Mouse (Mus musculus) midbrain, postnatal 0 days (tissue): ENCODE results near the gene Shprh. TPM values are rescaled to one million over a fixed set of nuclear protein-coding genes. Genes with fewer than 3 reads are reported as not detected.
"Not testable (repeated sequence)": the region's sequence is repeated elsewhere in the genome, so short reads cannot be mapped to it uniquely, and the experiment has no call there.

Source experiments
- ATAC-seq: fragments of 200-750 bp; cut with Nextera tagmentation; 2 replicates; pipeline ENCODE4 v1.8.0; 2017; ENCODE audit warnings: moderate number of reproducible peaks, mild to moderate bottlenecking, moderate TSS enrichment, moderate library complexity; ENCODE audit not compliant: low FRiP score
- DNase-seq: peaks from one replicate; pipeline ENCODE4 v3.0.0-alpha.2; 2015; ENCODE audit warnings: low spot score
- H3K27ac ChIP-seq: fragments of 300-500 bp; sonication (generic); 2 replicates; pipeline ENCODE4 v1.5.1; 2014; ENCODE audit warnings: low read depth, mild to moderate bottlenecking, low read length, mixed read lengths
- H3K27me3 ChIP-seq: fragments of 300-500 bp; sonication (generic); 2 replicates; pipeline ENCODE4 v1.6.1; 2014; ENCODE audit warnings: low read length, control low read depth, mixed read lengths; ENCODE audit not compliant: insufficient read depth
- H3K36me3 ChIP-seq: fragments of 300-500 bp; sonication (generic); 2 replicates; pipeline ENCODE4 v1.6.1; 2014; ENCODE audit warnings: low read length, control low read depth, mixed read lengths; ENCODE audit not compliant: insufficient read depth
- H3K4me1 ChIP-seq: fragments of 300-500 bp; sonication (generic); 2 replicates; pipeline ENCODE4 v1.6.1; 2014; ENCODE audit warnings: mild to moderate bottlenecking, control low read depth, antibody characterized with exemption, low read length, mixed read lengths; ENCODE audit not compliant: insufficient read depth
- H3K4me2 ChIP-seq: fragments of 300-500 bp; sonication (generic); 2 replicates; pipeline ENCODE4 v1.6.1; 2014; ENCODE audit warnings: low read depth, mild to moderate bottlenecking, low read length, mixed read lengths; ENCODE audit not compliant: poor library complexity, severe bottlenecking
- H3K4me3 ChIP-seq: fragments of 300-500 bp; sonication (generic); 2 replicates; pipeline ENCODE4 v1.5.1; 2014; ENCODE audit warnings: low read depth, mild to moderate bottlenecking, low read length, moderate library complexity
- H3K9ac ChIP-seq: fragments of 300-500 bp; sonication (generic); replicated peaks from 2 replicates; pipeline ENCODE4 v1.6.1; 2014; ENCODE audit warnings: mild to moderate bottlenecking, low read length, moderate library complexity, mixed read lengths; ENCODE audit not compliant: poor library complexity, severe bottlenecking
- H3K9me3 ChIP-seq: fragments of 300-500 bp; sonication (generic); 2 replicates; pipeline ENCODE4 v1.6.1; 2016; ENCODE audit warnings: low read length, control low read depth
- CTCF ChIP-seq: IDR thresholded peaks from 2 replicates; pipeline ENCODE4 v1.5.1; 2016; ENCODE audit warnings: antibody characterized with exemption, mild to moderate bottlenecking
- WGBS: fragments of 180-500 bp; shearing (Covaris S2); extraction: QIAGEN DNeasy Blood & Tissue Kit; methylation state at CpG from one replicate; pipeline ENCODE4 v1.1.7; 2014; 5-methylcytosine and 5-hydroxymethylcytosine counted together
- polyA plus RNA-seq: library from polyadenylated mRNA; unstranded; fragments of >200 nt; fragmentation: Nextera tagmentation; extraction: Ambion mirVana; gene quantifications from 2 replicates; pipeline ENCODE4 v1.2.1, GENCODE M21; 2015
- total RNA-seq: library from RNA; depleted of rRNA; stranded (reverse); fragments of >200 nt; gene quantifications from 2 replicates; pipeline ENCODE4 v1.2.3, GENCODE M21; 2014

Shprh gene
- total and polyA plus RNA-seq, 2 experiments from 2014 or later = 14.4 to 29.0 TPM

DNA sequence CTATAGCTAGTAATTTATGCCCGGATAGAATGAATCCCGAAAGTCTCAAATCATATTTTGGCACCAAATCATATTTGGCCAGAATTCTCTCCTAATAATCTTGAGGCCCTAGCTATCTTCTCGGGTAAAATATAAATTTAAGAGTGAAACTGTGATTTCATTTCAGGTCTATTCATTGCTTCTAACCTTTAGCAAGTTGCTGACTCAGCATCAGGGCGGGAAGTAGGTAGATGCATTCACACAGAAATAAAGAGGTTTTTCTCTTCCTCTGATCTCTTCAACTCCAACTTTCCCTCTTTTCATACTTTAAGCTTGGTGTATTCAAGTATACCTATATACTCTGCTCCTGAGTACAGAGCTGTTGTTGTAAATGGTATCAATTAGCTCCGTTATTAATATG lies 30.9 kb downstream of the Shprh start:
- 92% methylated on average over 5 of the region's 5 CpGs for WGBS
- no peaks in the 10 kb centered on the region for H3K9me3 ChIP-seq
- peaks cover 26% of the 10 kb centered on the region for H3K36me3 ChIP-seq
- no peak for TF ChIP-seq CTCF
- H3K4me3 ChIP-seq = no peak overlapping the region
- H3K27ac ChIP-seq = no peak overlapping the region
- H3K9ac ChIP-seq = no peak overlapping the region
- no peak overlapping the region for H3K4me2 ChIP-seq
- no peak for ATAC-seq
- no peak for DNase-seq
- H3K27me3 ChIP-seq = no peaks in the 10 kb centered on the region
- no peaks in the 10 kb centered on the region for H3K4me1 ChIP-seq

DNA sequence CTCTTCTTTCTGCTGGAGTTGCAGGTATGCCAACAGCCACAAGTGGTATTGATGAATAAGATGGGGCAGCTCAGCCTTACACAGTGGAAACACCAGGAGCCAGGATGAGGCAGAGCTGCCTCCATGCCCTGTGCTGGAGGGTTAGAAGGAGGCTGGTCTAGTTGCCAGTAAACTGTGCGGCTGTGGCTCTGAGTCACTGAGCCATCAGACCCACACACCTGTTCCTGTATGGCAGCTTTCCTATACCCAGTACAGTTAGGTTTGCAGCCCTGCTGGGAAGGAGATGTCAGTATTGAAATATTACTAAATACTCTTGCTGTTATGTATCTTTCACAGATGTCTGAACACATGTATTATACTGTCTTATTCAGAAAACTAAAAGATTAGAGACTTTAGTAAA lies 48.1 kb downstream of the Shprh start:
- no peaks in the 10 kb centered on the region for H3K27me3 ChIP-seq
- ATAC-seq (no peak), DNase-seq (no peak)
- H3K9me3 ChIP-seq = no peaks in the 10 kb centered on the region
- no peak overlapping the region for H3K4me2 ChIP-seq
- no peak overlapping the region for H3K27ac ChIP-seq
- H3K4me3 ChIP-seq = no peak overlapping the region
- H3K4me1 ChIP-seq = no peaks in the 10 kb centered on the region
- H3K9ac ChIP-seq = no peak overlapping the region
- peaks cover 30% of the 10 kb centered on the region for H3K36me3 ChIP-seq
- no peak for TF ChIP-seq CTCF
- WGBS = 94% methylated on average over 1 of the region's 1 CpGs

DNA sequence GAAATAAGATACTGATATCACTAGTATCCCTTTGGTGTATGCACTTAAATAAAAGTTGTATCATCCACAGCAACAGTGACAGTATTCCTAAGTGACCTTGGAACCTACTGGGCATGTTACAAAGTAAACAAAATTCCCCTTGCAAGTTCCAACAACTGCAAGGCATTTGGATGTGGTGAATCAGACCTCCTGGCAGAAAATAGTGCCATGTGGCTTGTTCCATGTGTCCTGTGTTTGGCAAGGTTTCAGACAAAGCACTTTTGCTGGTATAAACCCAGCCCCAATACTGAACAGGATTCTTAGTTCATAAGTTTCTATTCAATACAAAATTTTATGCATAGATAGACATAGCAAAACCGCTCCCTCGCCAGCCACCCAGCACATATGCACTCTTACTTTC lies 49.1 kb downstream of the Shprh start:
- no peak for DNase-seq
- no peak overlapping the region for H3K27ac ChIP-seq

GRCm38 (mm10) chr10:11199980-11200379 lies 50.8 kb downstream of the Shprh start:
- no peaks in the 10 kb centered on the region for H3K27me3 ChIP-seq
- H3K4me2 ChIP-seq = no peak overlapping the region
- peaks cover 19% of the 10 kb centered on the region for H3K36me3 ChIP-seq
- ATAC-seq (no peak), DNase-seq (no peak)
- no peak overlapping the region for H3K4me3 ChIP-seq
- no peaks in the 10 kb centered on the region for H3K4me1 ChIP-seq
- H3K9ac ChIP-seq = no peak overlapping the region
- H3K9me3 ChIP-seq = no peaks in the 10 kb centered on the region
- 39% methylated on average over 4 of the region's 4 CpGs for WGBS
- TF ChIP-seq CTCF = no peak
- H3K27ac ChIP-seq = no peak overlapping the region

More for the DNA sequence above, 49.1 kb downstream of the Shprh start:
- H3K4me1 ChIP-seq = no peaks in the 10 kb centered on the region
- no peak for ATAC-seq
- H3K27me3 ChIP-seq = no peaks in the 10 kb centered on the region
- TF ChIP-seq CTCF = no peak
- H3K36me3 ChIP-seq = peaks cover 28% of the 10 kb centered on the region
- no peak overlapping the region for H3K4me2 ChIP-seq
- no peaks in the 10 kb centered on the region for H3K9me3 ChIP-seq
- 94% methylated on average over 2 of the region's 2 CpGs for WGBS
- no peak overlapping the region for H3K9ac ChIP-seq
- H3K4me3 ChIP-seq = no peak overlapping the region

DNA sequence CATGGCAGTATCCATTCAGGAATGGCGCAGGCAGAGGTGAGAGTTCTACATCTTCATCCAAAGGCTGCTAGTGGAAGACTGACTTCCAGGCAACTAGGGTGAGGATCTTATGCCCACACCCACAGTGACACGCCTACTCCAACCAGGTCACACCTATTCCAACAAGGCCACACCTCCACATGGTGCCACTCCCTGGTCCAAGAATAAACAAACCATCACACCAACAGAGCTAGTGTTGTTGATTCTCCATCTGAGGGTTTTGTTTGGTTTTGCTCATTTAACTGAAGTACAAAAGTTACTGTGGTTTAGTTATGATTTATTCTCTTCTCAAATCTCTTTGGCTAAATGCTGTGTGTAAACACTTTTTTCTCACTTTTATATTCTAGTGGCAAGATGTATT lies 56.7 kb downstream of the Shprh start:
- H3K36me3 ChIP-seq = peaks cover 29% of the 10 kb centered on the region
- 95% methylated on average over 2 of the region's 2 CpGs for WGBS
- H3K27ac ChIP-seq, H3K27me3 ChIP-seq, H3K9ac ChIP-seq, ATAC-seq, H3K4me2 ChIP-seq, H3K4me1 ChIP-seq, H3K4me3 ChIP-seq, DNase-seq, H3K9me3 ChIP-seq: not testable (repeated sequence)

- no peak overlapping the region for H3K4me2 ChIP-seq
- no peak for ATAC-seq
- no peaks in the 10 kb centered on the region for H3K27me3 ChIP-seq
- TF ChIP-seq CTCF = no peak
- H3K4me3 ChIP-seq = no peak overlapping the region
- WGBS = 95% methylated on average over 1 of the region's 1 CpGs
- no peak overlapping the region for H3K9ac ChIP-seq
- H3K27ac ChIP-seq = no peak overlapping the region
- no peak for DNase-seq
- H3K36me3 ChIP-seq = peaks cover 28% of the 10 kb centered on the region; the same call in 1 of the 2 replicates
- H3K4me1 ChIP-seq = no peaks in the 10 kb centered on the region
- H3K9me3 ChIP-seq = no peaks in the 10 kb centered on the region
These were observed 59.4 kb downstream of the Shprh start for GRCm38 (mm10) chr10:11208670-11209069.
